Mouse (Mus musculus) retina, adult 2 months (tissue): ENCODE measurements at regions not wholly inside any gene's neighbourhood (a gene's known extent, or its start where the extent isn't known, plus 50 kb on each side); places are given as distances from the start of the nearest gene placed in this dataset.

Source experiments
- DNase-seq: peaks from one replicate; pipeline ENCODE4 v3.0.0-alpha.2; 2012; ENCODE audit warnings: low read depth, low spot score

DNA sequence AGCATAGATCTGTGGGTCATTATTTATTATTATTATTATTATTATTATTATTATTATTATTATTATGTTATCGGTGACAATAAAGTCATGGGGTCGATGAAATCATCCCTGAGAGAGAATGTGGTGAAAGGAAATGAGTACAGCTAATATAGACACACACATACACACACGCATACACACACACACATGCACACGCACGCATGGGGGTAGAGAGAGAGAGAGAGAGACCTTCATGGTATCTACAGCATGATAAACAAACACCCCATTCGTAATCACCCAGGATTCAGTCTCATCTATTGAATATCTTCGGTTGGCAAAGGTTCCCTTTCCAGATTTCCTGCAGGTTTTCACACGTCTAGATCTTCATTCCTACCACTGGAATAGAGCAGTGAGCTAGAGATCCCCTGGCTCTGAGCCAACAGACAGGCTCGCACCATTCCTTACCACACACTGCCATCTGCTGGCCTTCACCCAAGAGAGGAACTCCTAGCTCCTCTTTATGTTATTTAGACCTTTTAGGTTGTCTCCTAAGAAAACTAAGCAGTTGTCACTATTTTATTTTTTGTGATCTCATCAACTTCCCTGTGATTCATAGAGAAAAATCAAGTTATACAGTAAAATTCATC lies 171.2 kb upstream of the Zpld1 start:
- peak; percentile 57 for DNase-seq

GRCm38 (mm10) chr16:55460519-55460918 lies 162.7 kb upstream of the Zpld1 start:
- no peak for DNase-seq

- no peak for DNase-seq
These were observed 149.8 kb upstream of the Zpld1 start for GRCm38 (mm10) chr16:55447581-55447980.

DNA sequence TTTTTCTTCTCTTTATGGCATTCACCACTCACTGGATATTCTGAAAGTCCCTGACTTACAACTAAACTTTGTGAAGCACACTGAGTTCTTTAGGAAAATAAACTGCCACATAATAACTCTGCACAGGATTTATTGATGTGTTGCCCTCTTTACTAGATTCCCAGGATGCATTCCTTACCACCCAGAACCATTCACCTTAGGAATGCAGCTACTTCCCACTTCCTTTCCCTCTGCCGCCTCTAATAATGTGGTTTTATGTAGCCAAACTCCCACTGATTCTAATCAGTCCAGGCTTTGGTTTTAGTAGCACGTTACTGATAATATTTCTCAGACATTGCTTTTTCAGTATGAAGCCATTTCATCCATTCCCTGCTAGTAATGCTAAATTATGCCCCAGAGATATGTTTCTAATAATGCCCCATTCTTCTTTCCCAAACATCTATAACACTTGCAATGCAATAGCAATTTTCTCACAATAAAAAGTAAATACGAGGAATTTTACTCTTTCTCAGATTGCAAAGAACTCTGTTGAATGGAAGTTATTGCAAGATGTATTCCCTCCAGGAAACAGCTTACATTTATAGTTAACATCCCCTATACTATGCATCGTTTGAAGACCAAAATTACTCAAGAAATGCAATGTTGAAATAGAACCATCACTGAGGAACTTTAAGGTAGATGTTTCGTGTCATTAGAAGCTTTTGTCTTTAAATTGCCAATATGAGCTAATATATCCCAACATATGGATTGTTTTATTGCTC lies 145.2 kb upstream of the Zpld1 start:
- no peak for DNase-seq

DNA sequence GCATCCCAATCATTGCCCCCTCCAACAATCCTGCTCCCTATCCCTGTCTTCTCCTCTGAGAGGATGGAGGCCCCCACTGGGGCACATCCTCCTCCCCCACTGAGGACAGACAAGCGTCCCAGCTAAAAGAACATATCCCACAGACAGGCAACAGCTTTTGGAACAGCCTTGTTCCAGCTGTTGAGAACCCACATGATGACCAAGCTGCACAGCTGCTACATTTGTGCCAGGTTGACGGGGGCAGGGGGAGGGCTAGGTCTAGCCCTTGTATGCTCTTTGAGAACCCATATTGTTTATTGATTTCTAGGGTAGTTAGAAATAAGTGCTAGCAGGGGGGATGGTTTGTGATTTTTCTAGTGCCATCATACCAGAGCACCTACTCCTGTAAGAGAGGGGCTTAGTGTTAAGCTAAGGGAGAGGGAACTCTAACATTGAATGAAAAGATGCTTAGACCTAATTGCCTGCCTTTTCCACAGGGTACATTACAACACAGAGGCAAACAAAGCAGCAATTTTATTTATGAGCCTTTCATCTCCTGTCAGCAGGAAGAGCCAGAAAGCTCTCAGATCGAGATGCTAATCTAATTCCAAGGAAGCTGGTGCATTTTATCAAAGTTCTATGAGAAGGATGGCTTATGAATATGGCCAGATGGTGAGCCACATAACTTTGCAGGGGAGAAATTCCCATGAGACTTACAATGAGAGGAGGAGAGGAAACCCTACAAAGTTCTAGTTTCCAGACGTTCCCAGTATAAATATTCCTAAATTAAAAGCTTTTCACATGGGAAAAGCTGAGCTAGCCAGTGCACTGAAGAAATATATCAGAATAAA lies 137.6 kb upstream of the Zpld1 start:
- no peak for DNase-seq

DNA sequence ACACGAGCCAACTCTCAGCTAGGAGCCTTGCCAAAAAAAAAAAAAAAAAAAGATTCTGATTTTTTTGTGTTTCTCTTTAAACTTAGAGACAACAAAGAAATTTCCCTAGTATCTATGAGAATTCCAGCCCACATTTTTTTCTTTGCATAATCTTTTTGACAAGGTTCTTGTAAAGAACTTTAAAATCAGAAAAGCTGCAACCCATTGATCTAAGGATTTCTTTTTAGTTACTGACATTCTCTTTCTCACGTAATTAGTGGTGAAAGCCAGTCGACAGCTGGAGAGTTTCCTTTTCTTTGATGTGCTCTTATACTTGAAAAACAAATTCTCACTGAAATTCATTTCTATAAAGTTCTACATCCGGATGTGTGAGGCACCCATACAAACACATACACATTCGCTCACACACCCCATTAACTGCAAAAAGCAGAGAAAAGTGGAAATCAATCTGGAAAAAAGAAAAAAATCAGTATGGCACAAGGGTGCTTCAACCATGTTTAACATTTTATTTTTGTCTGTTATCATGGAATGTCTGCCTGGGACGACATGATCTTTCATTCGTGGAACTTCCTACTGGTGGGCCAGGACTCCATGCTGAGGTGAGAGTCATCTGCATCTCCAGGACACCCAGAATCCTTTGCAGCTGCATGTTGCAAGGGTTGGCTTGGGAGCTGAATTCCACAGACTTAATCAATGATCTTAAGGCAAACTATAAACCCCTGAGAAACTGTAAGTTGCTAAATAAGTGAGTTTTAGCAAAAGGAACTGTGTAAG lies 124.0 kb upstream of the Zpld1 start:
- no peak for DNase-seq

- DNase-seq: no peak
These were observed 123.2 kb upstream of the Zpld1 start for GRCm38 (mm10) chr16:55420876-55421568.

GRCm38 (mm10) chr16:55418871-55419270 lies 121.1 kb upstream of the Zpld1 start:
- no peak for DNase-seq

- DNase-seq: no peak
These were observed 103.0 kb upstream of the Zpld1 start for GRCm38 (mm10) chr16:55400818-55401217.

DNA sequence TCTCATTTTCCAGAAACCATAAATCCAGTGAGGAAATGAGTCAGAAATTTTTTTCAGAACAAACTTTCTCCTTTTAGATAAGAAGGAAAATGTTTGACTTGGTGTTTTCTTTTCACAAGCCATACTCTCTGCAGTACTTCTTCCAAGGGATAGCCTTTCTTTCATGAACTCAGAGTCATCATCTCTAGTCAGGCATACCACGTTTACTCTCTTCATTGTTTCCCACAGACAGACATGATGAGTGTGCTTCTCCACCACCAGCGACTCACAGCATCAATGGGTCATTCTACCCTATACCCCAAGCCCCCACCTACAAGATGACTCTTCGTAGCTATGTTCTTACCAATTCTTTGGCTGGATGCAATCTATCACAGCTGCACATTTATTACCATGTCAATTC lies 97.1 kb upstream of the Zpld1 start:
- DNase-seq: no peak

DNA sequence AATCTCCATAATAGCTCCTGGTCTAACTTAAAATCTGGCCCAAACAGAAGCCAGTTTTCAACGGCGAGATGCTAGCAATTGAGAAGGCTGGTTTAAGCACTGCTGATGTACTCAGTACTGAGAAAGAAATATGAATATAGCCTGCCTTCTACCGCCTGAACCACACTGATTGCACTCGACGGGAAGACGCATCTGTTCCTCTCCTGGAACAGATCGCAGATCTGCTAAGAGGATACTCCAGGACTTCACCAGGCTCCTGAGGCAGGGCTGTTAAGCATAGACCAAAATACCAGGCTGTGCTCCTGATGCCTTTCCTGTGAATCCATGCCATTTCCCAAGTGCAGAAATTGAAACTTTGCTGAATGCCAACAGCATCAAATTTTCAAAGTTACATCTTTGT lies 92.6 kb upstream of the Zpld1 start:
- DNase-seq: no peak

- DNase-seq: no peak
These were observed 82.2 kb upstream of the Zpld1 start for GRCm38 (mm10) chr16:55379996-55380395.

DNA sequence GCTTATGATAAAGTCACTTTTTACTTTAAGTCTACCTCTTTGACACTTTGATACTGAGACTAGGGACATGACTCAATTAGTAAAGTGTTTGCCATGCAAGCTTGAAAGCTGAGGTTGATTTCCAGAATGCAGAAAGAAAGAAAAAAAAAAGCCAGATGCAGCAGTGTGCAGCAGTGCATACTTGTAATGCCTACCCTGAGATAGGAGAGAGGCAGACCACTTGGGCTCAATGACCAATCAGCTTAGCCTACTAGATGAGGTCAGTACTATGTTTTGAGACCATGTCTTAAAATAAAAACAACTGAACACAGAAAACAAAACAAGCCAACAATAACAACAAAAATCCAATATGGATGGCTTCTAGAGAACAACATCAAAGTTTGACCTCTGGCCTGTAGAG lies 81.4 kb upstream of the Zpld1 start:
- no peak for DNase-seq

DNA sequence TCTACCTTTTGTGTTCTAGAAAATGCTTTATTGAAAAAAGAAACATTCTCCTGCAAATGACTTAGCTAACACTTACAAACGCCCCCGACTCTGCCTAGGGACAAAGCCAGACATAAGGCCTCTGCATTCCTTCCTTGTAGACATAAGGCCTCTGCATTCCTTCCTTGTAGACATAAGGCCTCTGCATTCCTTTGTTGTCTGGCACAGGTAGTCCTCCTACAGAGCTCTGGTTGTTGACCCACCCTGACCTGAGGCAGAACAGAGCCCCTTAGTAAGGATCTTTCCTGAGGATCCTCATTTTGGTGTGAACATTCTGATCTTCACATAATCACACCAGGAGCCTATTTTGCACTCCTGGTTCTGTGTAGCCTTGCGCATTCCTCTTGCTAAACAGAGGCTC lies 80.9 kb upstream of the Zpld1 start:
- no peak for DNase-seq

- DNase-seq: no peak
These were observed 78.1 kb upstream of the Zpld1 start for GRCm38 (mm10) chr16:55375922-55376321.

- no peak for DNase-seq
These were observed 59.9 kb upstream of the Zpld1 start for GRCm38 (mm10) chr16:55357686-55358085.

- DNase-seq: no peak
These were observed 58.3 kb upstream of the Zpld1 start for GRCm38 (mm10) chr16:55356097-55356496.
